Mouse (Mus musculus): ENCODE data around the gene Gm15319.
A peak's percentile ranks its signal among the peaks of the same experiment; 100 is the strongest.
"Not testable (repeated sequence)": the region's sequence is repeated elsewhere in the genome, so short reads cannot be mapped to it uniquely, and the experiment has no call there.

Gene Gm15319

DNA sequence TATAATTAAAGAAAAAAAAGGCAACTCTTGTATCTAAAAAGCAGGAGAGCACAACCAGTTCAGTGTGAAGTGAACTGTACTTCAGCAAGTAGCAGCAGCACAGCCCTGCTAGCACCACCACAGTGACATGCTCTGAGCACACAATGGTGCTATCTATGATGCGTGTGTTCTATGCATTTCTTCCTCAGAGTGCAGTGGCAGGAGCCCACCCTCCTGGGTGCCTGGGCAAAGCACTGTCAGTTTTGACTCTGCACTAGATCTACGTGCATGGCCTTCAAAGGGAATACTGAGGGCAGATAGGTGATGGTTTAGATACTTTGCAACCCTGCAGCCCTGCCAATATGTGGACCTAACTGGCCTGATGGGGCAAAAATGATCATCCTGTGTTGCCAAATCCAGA is at the start of gene Gm15319:
Gene Gm15319 (minus strand): TSS at position 101 of the 400 bp plus-strand sequence.
- DNase-seq: not testable (repeated sequence)

DNA sequence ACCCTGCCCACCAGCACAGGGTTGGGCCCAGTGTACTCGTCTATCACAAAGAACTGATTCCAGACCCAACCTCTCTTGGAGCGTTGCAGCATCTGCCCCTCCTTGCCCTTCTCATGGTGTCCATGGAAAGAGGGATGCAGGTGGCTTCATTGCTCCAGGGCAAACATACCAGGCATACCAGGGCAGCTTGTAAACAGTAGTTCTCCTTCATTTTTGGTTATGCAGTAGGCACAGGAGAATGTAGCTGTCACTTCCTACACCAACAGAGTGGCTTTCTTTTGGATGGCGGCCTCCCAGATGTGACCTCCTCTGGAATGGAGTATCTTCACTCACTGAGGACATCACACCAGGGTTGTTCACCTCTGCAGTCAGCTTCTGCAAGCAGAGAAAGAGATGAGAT is 47.3 kb upstream of the Gm15319 start:
- DNase-seq: not testable (repeated sequence)

- DNase-seq: not testable (repeated sequence)
Measured at GRCm38 (mm10) chr8:20408441-20409030, 45.5 kb upstream of the Gm15319 start.

- not testable (repeated sequence) for DNase-seq
Measured at GRCm38 (mm10) chr8:20389363-20389739, 26.3 kb upstream of the Gm15319 start.

DNA sequence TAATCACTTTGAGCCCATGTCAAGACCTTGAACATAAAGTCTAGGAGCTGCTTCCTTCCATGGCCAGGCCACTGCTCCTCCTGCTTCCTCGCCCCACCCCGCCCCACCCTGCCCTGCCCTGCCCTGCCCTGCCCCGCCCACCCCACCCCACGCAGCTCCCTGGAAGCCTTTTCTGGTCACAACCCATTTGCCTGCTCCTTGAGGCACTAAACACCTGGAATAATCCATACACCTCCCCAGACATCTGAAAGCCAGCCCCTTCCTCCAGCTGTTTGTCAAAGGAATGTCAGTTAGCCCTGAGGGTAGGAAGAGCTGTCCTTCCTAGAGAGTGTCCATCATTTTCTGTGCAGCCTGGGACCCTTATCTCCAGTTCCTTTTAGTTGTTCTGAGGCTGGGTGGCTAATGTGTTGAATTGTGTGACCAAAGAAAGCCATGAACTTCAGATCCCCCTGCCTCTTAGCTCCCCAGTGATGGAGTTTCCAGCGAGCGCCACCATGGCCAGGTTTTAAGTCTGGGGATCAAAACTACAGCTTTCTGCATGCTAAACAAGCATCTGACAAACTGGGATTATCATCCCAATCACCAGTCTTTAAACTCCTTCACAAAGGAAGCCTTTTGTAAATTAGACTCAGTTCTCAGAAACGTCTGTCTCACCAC is 25.8 kb upstream of the Gm15319 start:
- DNase-seq: not testable (repeated sequence)

DNA sequence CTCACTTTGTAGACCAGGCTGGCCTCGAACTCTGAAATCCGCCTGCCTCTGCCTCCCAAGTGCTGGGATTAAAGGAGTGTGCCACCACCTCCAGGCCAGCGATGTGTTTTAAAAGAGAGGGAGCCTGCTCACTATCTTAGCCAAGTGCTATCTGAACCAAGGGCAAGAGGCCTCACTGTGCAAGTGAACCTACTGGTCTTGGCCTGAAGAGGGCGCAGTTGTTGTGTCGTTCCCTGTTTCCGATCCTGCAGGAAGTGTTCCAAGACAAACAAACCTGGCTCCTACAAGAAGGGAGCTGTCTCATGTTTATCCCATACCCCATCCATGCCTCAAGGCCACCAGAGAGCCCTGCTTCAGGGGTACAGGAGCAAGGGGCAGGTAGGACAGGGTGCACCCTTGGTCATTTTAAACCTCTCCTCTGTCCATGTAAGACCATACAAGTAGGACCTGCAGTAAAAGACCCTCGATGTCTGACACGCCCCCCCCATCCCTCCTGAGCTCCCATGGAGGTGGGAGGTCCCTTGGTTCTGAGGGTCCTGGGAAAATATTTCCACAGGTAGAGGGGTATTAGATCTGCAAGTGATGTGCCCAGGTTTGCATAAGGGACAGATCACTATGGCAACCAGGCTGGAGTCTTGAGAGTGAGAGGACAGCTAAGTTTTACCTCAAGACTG is 24.2 kb upstream of the Gm15319 start:
- not testable (repeated sequence) for DNase-seq

DNA sequence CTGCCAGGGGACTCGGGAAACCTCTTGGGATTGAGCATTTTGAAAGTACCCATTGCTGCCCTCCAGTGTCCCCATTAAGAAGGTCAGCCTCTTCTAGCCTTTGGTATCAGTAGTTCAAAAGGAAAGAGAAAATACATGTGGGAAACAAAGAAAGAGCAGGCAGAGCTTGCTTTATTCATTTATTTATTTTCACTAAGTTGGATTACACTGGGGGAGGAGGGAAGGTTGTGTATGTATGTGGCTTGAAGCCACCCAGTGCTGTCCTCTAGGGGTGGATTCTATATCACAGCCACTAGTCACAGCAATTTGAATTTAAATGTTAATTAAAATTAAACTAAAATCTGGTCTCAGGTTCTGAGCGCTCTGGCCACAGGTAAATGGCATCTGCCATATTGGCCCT is 22.0 kb upstream of the Gm15319 start:
- DNase-seq: not testable (repeated sequence)

GRCm38 (mm10) chr8:20384131-20384530 is 21.1 kb upstream of the Gm15319 start:
- not testable (repeated sequence) for DNase-seq

DNA sequence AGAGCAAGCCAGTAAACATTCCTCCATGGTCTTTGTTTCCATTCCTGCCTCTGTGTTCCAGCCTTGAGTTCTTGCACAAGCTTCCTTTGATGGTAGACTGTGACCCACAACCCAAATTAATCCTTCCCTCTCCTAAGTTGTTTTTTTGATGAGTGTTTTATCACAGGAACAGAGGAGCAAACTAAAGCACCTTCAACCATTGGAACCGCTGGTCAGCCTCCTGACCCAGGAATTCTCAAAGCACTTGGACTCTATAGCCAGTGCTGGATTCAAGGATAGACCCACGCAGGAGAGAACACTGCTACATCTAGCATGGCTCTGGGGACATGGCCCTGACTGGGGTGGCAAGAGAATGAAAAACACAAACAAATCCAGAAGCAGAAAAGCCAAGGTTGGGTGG is 19.1 kb upstream of the Gm15319 start:
- not testable (repeated sequence) for DNase-seq

- DNase-seq: not testable (repeated sequence)
Measured at GRCm38 (mm10) chr8:20381637-20382036, 18.6 kb upstream of the Gm15319 start.

DNA sequence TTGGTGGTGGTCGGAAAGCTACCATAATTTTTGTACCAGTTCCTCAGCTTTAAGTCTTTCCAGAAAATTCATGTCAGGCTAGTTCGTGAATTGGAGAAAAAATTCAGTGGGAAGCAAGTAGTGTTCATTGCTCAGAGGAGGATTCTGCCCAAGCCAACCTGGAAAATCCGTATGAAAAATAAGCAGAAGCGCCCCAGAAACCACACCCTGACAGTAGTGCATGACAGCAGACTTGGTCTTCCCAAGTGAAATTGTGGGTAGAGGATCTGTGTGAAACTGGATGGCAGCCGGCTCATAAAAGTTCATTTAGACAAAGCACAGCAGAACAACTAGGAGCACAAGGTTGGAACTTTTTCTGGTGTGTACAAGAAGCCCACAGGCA is 18.2 kb upstream of the Gm15319 start:
- not testable (repeated sequence) for DNase-seq

- not testable (repeated sequence) for DNase-seq
Measured at GRCm38 (mm10) chr8:20380590-20381238, 17.7 kb upstream of the Gm15319 start.

- DNase-seq: not testable (repeated sequence)
Measured at GRCm38 (mm10) chr8:20379650-20380436, 16.8 kb upstream of the Gm15319 start.

DNA sequence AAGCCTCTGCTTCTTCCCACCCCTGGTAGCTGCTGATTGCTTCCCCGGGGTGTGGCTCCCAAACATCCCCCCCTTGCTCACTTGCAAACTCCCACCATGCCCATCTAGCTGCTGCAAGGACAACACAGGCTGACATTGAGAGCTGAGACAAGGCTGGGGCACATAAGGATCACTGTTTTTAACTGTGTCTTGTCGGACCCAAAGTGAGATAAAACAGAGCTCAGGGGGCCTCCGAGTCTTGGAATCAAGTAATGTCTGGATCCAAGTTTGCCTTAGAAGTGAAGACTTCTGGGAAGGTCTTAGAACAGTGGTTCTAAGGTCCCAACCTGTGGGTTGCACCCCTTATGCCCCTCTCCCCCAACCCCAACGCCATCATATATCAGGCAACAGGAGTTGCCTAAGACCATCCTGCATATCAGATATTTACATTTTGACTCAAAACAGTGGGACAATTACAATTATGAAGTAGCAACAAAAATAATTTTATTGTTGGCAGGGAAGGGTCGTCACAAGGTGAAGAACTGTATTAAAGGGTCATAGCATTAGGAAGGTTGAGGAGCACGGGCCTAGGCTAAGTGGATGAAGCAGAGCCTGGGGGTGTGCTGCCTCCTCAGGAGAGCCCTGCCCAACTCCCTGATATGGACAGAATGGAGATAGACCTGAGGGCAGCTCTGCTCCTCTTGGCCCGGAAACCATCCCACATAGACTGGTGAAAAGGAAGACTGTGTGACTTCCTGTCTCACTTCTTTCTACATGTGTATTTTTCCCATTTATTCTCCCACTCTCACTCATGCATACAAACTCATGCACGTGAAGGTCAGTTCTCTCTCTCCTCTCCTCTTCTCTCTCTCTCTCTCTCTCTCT is 16.0 kb upstream of the Gm15319 start:
- DNase-seq: not testable (repeated sequence)

- not testable (repeated sequence) for DNase-seq
Measured at GRCm38 (mm10) chr8:20378353-20378752, 15.3 kb upstream of the Gm15319 start.

GRCm38 (mm10) chr8:20375698-20376097 is 12.7 kb upstream of the Gm15319 start:
- DNase-seq: not testable (repeated sequence)

DNA sequence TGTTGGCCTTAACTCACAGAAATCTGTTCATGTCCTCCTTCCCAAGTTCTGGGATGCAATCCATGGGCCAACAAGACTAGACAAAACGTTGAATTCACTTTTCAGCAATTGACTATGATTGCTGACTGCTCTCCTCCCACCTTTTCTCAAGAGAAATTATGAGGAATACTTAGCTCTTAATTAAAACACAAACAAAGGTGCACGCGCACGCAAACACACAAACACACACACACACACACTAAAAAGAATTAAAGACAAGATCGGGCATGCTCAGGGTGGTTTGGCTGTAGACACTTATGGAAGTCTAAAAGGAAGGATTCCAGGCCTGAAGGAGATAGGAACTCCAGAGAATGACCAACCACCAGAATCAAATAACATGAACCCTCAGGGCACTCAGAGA is 6.6 kb downstream of the Gm15319 start:
- DNase-seq: not testable (repeated sequence)

GRCm38 (mm10) chr8:20353579-20353978 is 9.4 kb downstream of the Gm15319 start:
- DNase-seq: not testable (repeated sequence)

DNA sequence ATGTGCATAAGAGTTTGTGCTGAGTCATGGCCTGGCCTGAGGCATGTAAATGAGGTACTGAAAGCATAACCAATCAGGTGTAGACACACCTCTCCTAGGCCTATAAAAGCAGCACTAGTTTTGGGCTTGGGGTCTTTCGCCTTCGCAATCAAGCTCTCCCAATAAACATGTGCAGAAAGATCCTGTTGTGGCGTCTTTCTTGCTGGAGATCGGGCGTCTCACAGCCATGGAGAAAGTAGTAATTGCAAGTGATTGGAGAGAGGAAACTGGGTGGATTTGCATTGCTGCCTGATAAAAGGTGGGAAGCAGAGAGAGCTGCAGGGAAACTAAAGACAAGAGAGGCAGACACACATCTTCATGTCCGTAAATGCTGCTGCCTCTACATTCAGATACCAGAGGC is 60.3 kb downstream of the Gm15319 start:
- DNase-seq: not testable (repeated sequence)

DNA sequence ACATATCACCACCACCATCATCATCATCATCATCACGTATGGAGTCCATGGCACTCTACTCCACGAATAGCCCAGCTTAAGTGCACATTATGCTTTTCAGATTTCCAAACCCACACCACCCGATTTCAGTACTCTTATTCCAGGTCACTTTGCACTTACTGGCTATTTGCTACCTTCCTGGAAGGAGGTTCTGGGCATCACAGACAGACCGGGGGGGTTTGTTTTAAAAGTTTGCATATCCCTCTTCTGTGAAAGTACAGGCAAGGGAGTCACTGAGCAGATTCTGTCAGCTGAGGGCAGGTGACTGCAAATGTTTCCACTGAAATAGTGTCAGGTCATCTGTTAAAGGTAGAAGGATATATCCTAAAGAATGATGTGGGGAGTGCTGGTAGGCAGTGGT is 63.0 kb downstream of the Gm15319 start:
- DNase-seq: not testable (repeated sequence)

DNA sequence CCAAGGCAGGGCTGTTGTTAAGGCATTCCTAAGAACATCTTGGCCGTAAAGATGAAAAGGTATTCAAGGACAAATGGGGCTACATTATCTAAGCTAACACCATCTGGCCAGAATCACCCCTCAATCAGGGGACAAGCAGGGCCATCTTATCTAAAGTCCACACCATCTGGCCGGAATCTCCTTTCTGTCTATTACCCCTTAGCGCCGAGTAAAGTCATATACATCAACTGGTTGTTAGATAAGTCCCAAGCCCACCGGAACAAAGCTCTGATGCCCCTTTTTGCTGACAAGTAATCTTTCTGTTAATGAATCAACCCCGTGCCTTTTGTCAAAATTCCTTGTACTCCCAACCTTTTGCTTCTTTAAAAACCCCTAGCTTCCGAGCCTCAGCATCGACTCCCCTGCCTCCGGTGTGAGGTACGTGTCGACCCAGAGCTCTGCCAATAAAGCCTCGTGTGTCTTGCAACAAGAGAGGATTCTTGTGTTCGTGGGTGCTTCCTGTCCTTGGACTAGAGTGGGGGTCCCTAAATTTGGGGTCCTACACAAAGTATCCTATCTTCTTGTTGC is 65.0 kb downstream of the Gm15319 start:
- DNase-seq: peak; percentile 58

Measured in layer of hippocampus, adult 9-11 months (tissue).